Mouse (Mus musculus) kidney, embryonic 15.5 days (tissue): ENCODE data around the gene Rfxank. TPM values are rescaled to one million over a fixed set of nuclear protein-coding genes. Genes with fewer than 3 reads are reported as not detected.

Source experiments
- ATAC-seq: fragments of 200-750 bp; cut with Nextera tagmentation; replicated peaks from 2 replicates; pipeline ENCODE4 v1.8.0; 2017; ENCODE audit warnings: moderate TSS enrichment; ENCODE audit not compliant: low FRiP score
- H3K27ac ChIP-seq: fragments of 300-500 bp; sonication (generic); 2 replicates; pipeline ENCODE4 v1.5.1; 2015; ENCODE audit warnings: mild to moderate bottlenecking, inconsistent platforms
- H3K27me3 ChIP-seq: fragments of 300-500 bp; sonication (generic); 2 replicates; pipeline ENCODE4 v1.6.1; 2015; ENCODE audit warnings: inconsistent platforms
- H3K36me3 ChIP-seq: fragments of 300-500 bp; sonication (generic); 2 replicates; pipeline ENCODE4 v1.6.1; 2015; ENCODE audit warnings: inconsistent platforms
- H3K4me1 ChIP-seq: fragments of 300-500 bp; sonication (generic); 2 replicates; pipeline ENCODE4 v1.6.1; 2015; ENCODE audit warnings: inconsistent platforms
- H3K4me2 ChIP-seq: fragments of 300-500 bp; sonication (generic); 2 replicates; pipeline ENCODE4 v1.6.1; 2015; ENCODE audit warnings: moderate library complexity, mild to moderate bottlenecking, inconsistent platforms
- H3K4me3 ChIP-seq: fragments of 300-500 bp; sonication (generic); replicated peaks from 2 replicates; pipeline ENCODE4 v1.5.1; 2015; ENCODE audit warnings: mild to moderate bottlenecking, inconsistent platforms
- H3K9ac ChIP-seq: fragments of 300-500 bp; sonication (generic); 2 replicates; pipeline ENCODE4 v1.6.1; 2015; ENCODE audit warnings: mild to moderate bottlenecking, inconsistent platforms
- H3K9me3 ChIP-seq: fragments of 300-500 bp; sonication (generic); replicated peaks from 2 replicates; pipeline ENCODE4 v1.6.1; 2016; ENCODE audit warnings: inconsistent platforms
- WGBS: fragments of 180-500 bp; shearing (Covaris S2); methylation state at CpG from one replicate; pipeline ENCODE4 v1.1.7; 2015; ENCODE audit warnings: mixed read lengths; 5-methylcytosine and 5-hydroxymethylcytosine counted together
- polyA plus RNA-seq: library from polyadenylated mRNA; unstranded; fragments of >200 nt; fragmentation: Nextera tagmentation; extraction: Ambion mirVana; gene quantifications from 2 replicates; pipeline ENCODE4 v1.2.1, GENCODE M21; 2015

The Rfxank gene
- 18.3 and 22.7 TPM in 2 replicates for polyA plus RNA-seq

- peak within 1 kb of the TSS; percentile 85 for H3K27ac ChIP-seq
- H3K27me3 ChIP-seq = no peaks in the 10 kb centered on the region
- under 1% methylated on average over 46 of the region's 46 CpGs for WGBS
- H3K36me3 ChIP-seq = peaks cover 59% of the 10 kb centered on the region
- peak within 1 kb of the TSS; percentile 76 for H3K4me3 ChIP-seq
- H3K4me2 ChIP-seq = peak within 1 kb of the TSS; percentile 73
- peak within 1 kb of the TSS; percentile 59 for H3K9ac ChIP-seq
- H3K4me1 ChIP-seq = peaks cover 21% of the 10 kb centered on the region
- peak; percentile 98 for ATAC-seq
- H3K9me3 ChIP-seq = no peaks in the 10 kb centered on the region
These were observed at the start of gene Rfxank, which contains the start of the genes Borcs8 and Mef2b for GRCm38 (mm10) chr8:70139026-70139857. TSS of gene Rfxank (minus strand) at chr8:70139154. TSS of gene Borcs8 (plus strand) at chr8:70139499. TSS of gene Mef2b (plus strand) at chr8:70139711.

- Histone ChIP-seq H3K4me3 (no peak overlapping the region), H3K9ac (no peak overlapping the region), H3K27ac (no peak overlapping the region), H3K27me3 (no peaks in the 10 kb centered on the region), H3K9me3 (no peaks in the 10 kb centered on the region), H3K4me2 (no peak overlapping the region), H3K4me1 (0 out of 2 replicates have a peak, but pooled peaks cover 4% of the 10 kb centered on the region), H3K36me3 (peaks cover 6% of the 10 kb centered on the region; the same call in 1 of the 2 replicates)
- no peak for ATAC-seq
- 66% methylated on average over 7 of the region's 7 CpGs for WGBS
These were observed 49.8 kb upstream of the Rfxank start for GRCm38 (mm10) chr8:70188707-70189106.

- H3K4me3 ChIP-seq = no peak overlapping the region
- H3K9me3 ChIP-seq = no peaks in the 10 kb centered on the region
- H3K4me1 ChIP-seq = 0 out of 2 replicates have a peak, but pooled peaks cover 4% of the 10 kb centered on the region
- no peak overlapping the region for H3K4me2 ChIP-seq
- H3K27me3 ChIP-seq = no peaks in the 10 kb centered on the region
- H3K9ac ChIP-seq = no peak overlapping the region
- WGBS = 86% methylated on average over 4 of the region's 4 CpGs
- H3K27ac ChIP-seq = no peak overlapping the region
- no peak for ATAC-seq
- H3K36me3 ChIP-seq = peaks cover 51% of the 10 kb centered on the region
These were observed 44.2 kb upstream of the Rfxank start for GRCm38 (mm10) chr8:70183194-70183593.

GRCm38 (mm10) chr8:70181903-70182252, 42.9 kb upstream of the Rfxank start:
- Histone ChIP-seq H3K9ac (no peak overlapping the region), H3K36me3 (peaks cover 60% of the 10 kb centered on the region)
- no peak for ATAC-seq

GRCm38 (mm10) chr8:70181212-70181902, 42.4 kb upstream of the Rfxank start:
- no peak overlapping the region for H3K4me2 ChIP-seq
- H3K27me3 ChIP-seq = no peaks in the 10 kb centered on the region
- no peak overlapping the region for H3K27ac ChIP-seq
- 58% methylated on average over 16 of the region's 16 CpGs for WGBS
- H3K9me3 ChIP-seq = no peaks in the 10 kb centered on the region
- no peak overlapping the region for H3K9ac ChIP-seq
- ATAC-seq = no peak; the same call in 1 of the 2 replicates
- H3K4me3 ChIP-seq = no peak overlapping the region
- H3K36me3 ChIP-seq = peaks cover 66% of the 10 kb centered on the region
- H3K4me1 ChIP-seq = 0 out of 2 replicates have a peak, but pooled peaks cover 2% of the 10 kb centered on the region

More at GRCm38 (mm10) chr8:70181903-70182252, 42.9 kb upstream of the Rfxank start:
- H3K9me3 ChIP-seq = no peaks in the 10 kb centered on the region
- H3K27ac ChIP-seq = no peak overlapping the region
- 0 out of 2 replicates have a peak, but pooled peaks cover 4% of the 10 kb centered on the region for H3K4me1 ChIP-seq
- WGBS = 32% methylated on average over 2 of the region's 2 CpGs
- no peak overlapping the region for H3K4me3 ChIP-seq
- no peak overlapping the region for H3K4me2 ChIP-seq
- no peaks in the 10 kb centered on the region for H3K27me3 ChIP-seq

GRCm38 (mm10) chr8:70179082-70179481, 40.1 kb upstream of the Rfxank start:
- 97% methylated on average over 4 of the region's 4 CpGs for WGBS
- no peak for ATAC-seq

GRCm38 (mm10) chr8:70178231-70178630, 39.3 kb upstream of the Rfxank start:
- Histone ChIP-seq H3K27me3 (no peaks in the 10 kb centered on the region), H3K27ac (no peak overlapping the region), H3K9ac (no peak overlapping the region), H3K36me3 (peaks cover 70% of the 10 kb centered on the region), H3K4me2 (no peak overlapping the region), H3K9me3 (no peaks in the 10 kb centered on the region), H3K4me3 (no peak overlapping the region), H3K4me1 (peaks cover 11% of the 10 kb centered on the region)
- 93% methylated on average over 2 of the region's 2 CpGs for WGBS
- no peak for ATAC-seq

More at GRCm38 (mm10) chr8:70179082-70179481, 40.1 kb upstream of the Rfxank start:
- Histone ChIP-seq H3K4me1 (peaks cover 4% of the 10 kb centered on the region; the same call in 1 of the 2 replicates), H3K36me3 (peaks cover 74% of the 10 kb centered on the region), H3K9ac (no peak overlapping the region), H3K9me3 (no peaks in the 10 kb centered on the region), H3K27me3 (no peaks in the 10 kb centered on the region), H3K27ac (no peak overlapping the region), H3K4me2 (no peak overlapping the region), H3K4me3 (no peak overlapping the region)

GRCm38 (mm10) chr8:70174079-70174478, 35.1 kb upstream of the Rfxank start:
- Histone ChIP-seq H3K36me3 (peaks cover 35% of the 10 kb centered on the region), H3K4me3 (no peak overlapping the region), H3K9me3 (no peaks in the 10 kb centered on the region), H3K27ac (no peak overlapping the region), H3K4me1 (peaks cover 25% of the 10 kb centered on the region), H3K4me2 (no peak overlapping the region), H3K27me3 (no peaks in the 10 kb centered on the region), H3K9ac (no peak overlapping the region)
- no peak for ATAC-seq
- WGBS = 90% methylated on average over 7 of the region's 7 CpGs

GRCm38 (mm10) chr8:70173320-70173719, 34.4 kb upstream of the Rfxank start:
- peak overlapping the region; percentile 74; the same call in 1 of the 2 replicates for H3K9ac ChIP-seq

GRCm38 (mm10) chr8:70172043-70172681, 33.2 kb upstream of the Rfxank start, which contains the start of gene Tmem161a:
TSS of gene Tmem161a (plus strand) at chr8:70172356.
- Histone ChIP-seq H3K9ac (peak within 1 kb of the TSS; percentile 74), H3K4me3 (peak within 1 kb of the TSS; percentile 65), H3K4me2 (peak within 1 kb of the TSS; percentile 66), H3K4me1 (peaks cover 26% of the 10 kb centered on the region), H3K27ac (peak within 1 kb of the TSS; percentile 76), H3K9me3 (no peaks in the 10 kb centered on the region), H3K36me3 (peaks cover 16% of the 10 kb centered on the region), H3K27me3 (0 out of 2 replicates have a peak, but pooled peaks cover 4% of the 10 kb centered on the region)
- 2% methylated on average over 27 of the region's 27 CpGs for WGBS
- ATAC-seq = peak; percentile 96

More at GRCm38 (mm10) chr8:70173320-70173719, 34.4 kb upstream of the Rfxank start:
- Histone ChIP-seq H3K27ac (no peak overlapping the region), H3K4me2 (peak overlapping the region; percentile 66), H3K27me3 (0 out of 2 replicates have a peak, but pooled peaks cover 1% of the 10 kb centered on the region), H3K36me3 (peaks cover 27% of the 10 kb centered on the region), H3K4me1 (peaks cover 25% of the 10 kb centered on the region), H3K9me3 (no peaks in the 10 kb centered on the region), H3K4me3 (peak overlapping the region; percentile 65)
- ATAC-seq = no peak
- WGBS = 73% methylated on average over 5 of the region's 5 CpGs

- peak overlapping the region; percentile 65; the same call in 1 of the 2 replicates for H3K4me3 ChIP-seq
- H3K4me2 ChIP-seq = peak overlapping the region; percentile 66
- peaks cover 35% of the 10 kb centered on the region for H3K4me1 ChIP-seq
- peak overlapping the region; percentile 76; the same call in 1 of the 2 replicates for H3K27ac ChIP-seq
- H3K27me3 ChIP-seq = 0 out of 2 replicates have a peak, but pooled peaks cover 4% of the 10 kb centered on the region
- H3K9ac ChIP-seq = no peak overlapping the region
- H3K36me3 ChIP-seq = 0 out of 2 replicates have a peak, but pooled peaks cover 8% of the 10 kb centered on the region
- 70% methylated on average over 7 of the region's 7 CpGs for WGBS
- no peaks in the 10 kb centered on the region for H3K9me3 ChIP-seq
- no peak for ATAC-seq
These were observed 32.3 kb upstream of the Rfxank start for GRCm38 (mm10) chr8:70171240-70171639.
